ENCODE assay signal across 11 mouse cellular contexts in genomic region chr6:127349479-127350110, GRCm38 (mm10).
DNase-seq lines count a peak whose midpoint lies in the region; ATAC-seq lines count a peak whose summit lies in the region.
"Had no signal": no experiment of that assay in that cellular context is flagged by ENCODE, and none has a peak within 500 bp of the region (broad histone marks: within the 10 kb centered on the region; RNA-seq: fewer than 3 reads in every experiment).

No protein-coding gene starts in this region.

- WGBS in heart, embryonic 14.5 days, result 53% methylated on average over 12 of the region's 12 CpGs
- WGBS in lung, embryonic 15.5 days, result 15% methylated on average over 12 of the region's 12 CpGs
- 17% methylated on average over 12 of the region's 12 CpGs for WGBS in intestine, embryonic 15.5 days

- peak overlapping the region; percentile 18 to 21; a peak in 1 of 4 replicates for H3K27ac ChIP-seq in heart, embryonic 14.5 days (replicated peaks in 1 of 2; ENCODE audit: control insufficient read depth in 1 of 2, insufficient read depth in 1 of 2, low read depth in 2 of 2, low read length in 2 of 2)
- peak overlapping the region; percentile 58 for H3K27ac ChIP-seq in lung, embryonic 15.5 days
- peak overlapping the region; percentile 2; the same call in 1 of the 2 replicates for H3K27ac ChIP-seq in intestine, embryonic 15.5 days
- H3K27ac ChIP-seq: hindbrain, embryonic 15.5 days had no signal

- H3K4me2 ChIP-seq in heart, embryonic 14.5 days (ENCODE audit: low read length), result no peak overlapping the region
- H3K4me2 ChIP-seq in lung, embryonic 15.5 days, result no peak overlapping the region
- no peak overlapping the region for H3K4me2 ChIP-seq in intestine, embryonic 15.5 days (replicated peaks)
- H3K4me2 ChIP-seq: hindbrain, embryonic 15.5 days had no signal

- no peak overlapping the region for H3K9ac ChIP-seq in heart, embryonic 14.5 days (ENCODE audit: low read length)
- no peak overlapping the region for H3K9ac ChIP-seq in lung, embryonic 15.5 days
- H3K9ac ChIP-seq in intestine, embryonic 15.5 days, result no peak overlapping the region
- H3K9ac ChIP-seq: hindbrain, embryonic 15.5 days had no signal

- no peaks in the 10 kb centered on the region for H3K27me3 ChIP-seq in heart, embryonic 14.5 days (ENCODE audit: control insufficient read depth, insufficient read depth, low read length)
- no peaks in the 10 kb centered on the region for H3K27me3 ChIP-seq in lung, embryonic 15.5 days
- no peaks in the 10 kb centered on the region for H3K27me3 ChIP-seq in intestine, embryonic 15.5 days (replicated peaks)
- H3K27me3 ChIP-seq: hindbrain, embryonic 15.5 days had no signal

- ATAC-seq in heart, embryonic 14.5 days (ENCODE audit: insufficient number of reproducible peaks, insufficient read depth, low FRiP score, low read depth), result no peak
- ATAC-seq in lung, embryonic 15.5 days (ENCODE audit: borderline replicate concordance, extremely low read depth, low FRiP score, low TSS enrichment), result no peak
- 0 out of 2 replicates have a peak, but pooled peaks have one; percentile 19 for ATAC-seq in intestine, embryonic 15.5 days
- no peak for ATAC-seq in CD4-positive, CD25-positive, alpha-beta regulatory T cell, adult 4 months

- DNase-seq in heart, adult 11 months, result no peak
- no peak for DNase-seq in lung, postnatal 4 days
- peak; percentile 58 for DNase-seq in embryo, embryonic 11 days
- DNase-seq in spleen, postnatal 14 days (ENCODE audit: low spot score in 2 of 2), result no peak
- DNase-seq: cerebellum, adult 2 months; liver had no signal

- no peaks in the 10 kb centered on the region for H3K9me3 ChIP-seq in heart, embryonic 14.5 days (ENCODE audit: control insufficient read depth, low read length)
- no peaks in the 10 kb centered on the region for H3K9me3 ChIP-seq in lung, embryonic 15.5 days
- H3K9me3 ChIP-seq in intestine, embryonic 15.5 days, result no peaks in the 10 kb centered on the region
- H3K9me3 ChIP-seq: hindbrain, embryonic 15.5 days had no signal

- H3K4me1 ChIP-seq in heart, embryonic 14.5 days (ENCODE audit: control insufficient read depth in 2 of 2, insufficient read depth in 2 of 2, low read length in 2 of 2), result peaks cover 10 to 13% of the 10 kb centered on the region in 2 experiments
- H3K4me1 ChIP-seq in lung, embryonic 15.5 days, result peaks cover 16% of the 10 kb centered on the region
- peaks cover 13% of the 10 kb centered on the region for H3K4me1 ChIP-seq in intestine, embryonic 15.5 days (replicated peaks)
- H3K4me1 ChIP-seq: hindbrain, embryonic 15.5 days had no signal

- H3K36me3 ChIP-seq in heart, embryonic 14.5 days (ENCODE audit: control insufficient read depth, insufficient read depth, low read length), result no peaks in the 10 kb centered on the region
- no peaks in the 10 kb centered on the region for H3K36me3 ChIP-seq in lung, embryonic 15.5 days
- no peaks in the 10 kb centered on the region for H3K36me3 ChIP-seq in intestine, embryonic 15.5 days
- H3K36me3 ChIP-seq: hindbrain, embryonic 15.5 days had no signal

- no peak overlapping the region for H3K4me3 ChIP-seq in heart, embryonic 14.5 days (ENCODE audit: control insufficient read depth in 1 of 2, insufficient read depth in 1 of 2, low read depth in 1 of 2, low read length in 2 of 2)
- no peak overlapping the region for H3K4me3 ChIP-seq in lung, embryonic 15.5 days
- no peak overlapping the region for H3K4me3 ChIP-seq in intestine, embryonic 15.5 days (replicated peaks)
- H3K4me3 ChIP-seq: hindbrain, embryonic 15.5 days had no signal

Comparison
In these comparisons a context has a peak if more than half of its experiments do, and no peak if none do; other contexts are left out.
1. H3K27ac ChIP-seq: peak in every context shown above with its lines; median percentile 58 in lung, embryonic 15.5 days; 20 in heart, embryonic 14.5 days; 2 in intestine, embryonic 15.5 days.